24 mouse cellular contexts compared by ENCODE assay signal in genomic region chrX:143933671-143934070, GRCm38 (mm10). TPM values are rescaled to one million over a fixed set of nuclear protein-coding genes. Genes with fewer than 3 reads are reported as not detected.
DNase-seq lines count a peak whose midpoint lies in the region; ATAC-seq lines count a peak whose summit lies in the region.
"Had no signal": no experiment of that assay in that cellular context is flagged by ENCODE, and none has a peak within 500 bp of the region (broad histone marks: within the 10 kb centered on the region; RNA-seq: fewer than 3 reads in every experiment).

No protein-coding gene starts in this region.

- intact Hi-C loops in left cerebral cortex, postnatal 25 days (cut with DNase I): no loop called here

- H3K9ac ChIP-seq in hindbrain, embryonic 12.5 days: no peak overlapping the region
- H3K9ac ChIP-seq in midbrain, embryonic 13.5 days (replicated peaks): no peak overlapping the region
- no peak overlapping the region for H3K9ac ChIP-seq in midbrain, embryonic 11.5 days (ENCODE audit: low read length)
- H3K9ac ChIP-seq in hindbrain, embryonic 15.5 days: peak overlapping the region; percentile 62; the same call in 1 of the 2 replicates
- H3K9ac ChIP-seq in neural tube, embryonic 14.5 days (replicated peaks; ENCODE audit: low read depth, low read length): no peak overlapping the region
- H3K9ac ChIP-seq: embryonic facial prominence, embryonic 13.5 days; heart, embryonic 15.5 days; limb, embryonic 12.5 days; liver, embryonic 14.5 days had no signal

- WGBS in hindbrain, embryonic 12.5 days: 77% methylated on average over 2 of the region's 2 CpGs
- 84% methylated on average over 2 of the region's 2 CpGs for WGBS in hindbrain, embryonic 10.5 days
- WGBS in midbrain, embryonic 13.5 days: 80% methylated on average over 2 of the region's 2 CpGs
- WGBS in midbrain, embryonic 11.5 days: 96% methylated on average over 2 of the region's 2 CpGs
- WGBS in hindbrain, embryonic 15.5 days: 58% methylated on average over 2 of the region's 2 CpGs
- 71% methylated on average over 2 of the region's 2 CpGs for WGBS in neural tube, embryonic 14.5 days

- H3K27ac ChIP-seq in hindbrain, embryonic 12.5 days: no peak overlapping the region
- H3K27ac ChIP-seq in hindbrain, embryonic 10.5 days: no peak overlapping the region
- H3K27ac ChIP-seq in midbrain, embryonic 13.5 days: 0 out of 2 replicates have a peak overlapping the region, but pooled peaks have one; percentile 93
- no peak overlapping the region for H3K27ac ChIP-seq in midbrain, embryonic 11.5 days (ENCODE audit: low read depth, low read length)
- peak overlapping the region; percentile 86; the same call in 1 of the 2 replicates for H3K27ac ChIP-seq in hindbrain, embryonic 15.5 days (replicated peaks)
- H3K27ac ChIP-seq in neural tube, embryonic 14.5 days (ENCODE audit: low read depth, low read length): no peak overlapping the region
- H3K27ac ChIP-seq: embryonic facial prominence, embryonic 13.5 days; heart, embryonic 15.5 days; limb, embryonic 12.5 days; liver, embryonic 14.5 days; macrophage had no signal

- H3K4me3 ChIP-seq in hindbrain, embryonic 12.5 days: no peak overlapping the region
- no peak overlapping the region for H3K4me3 ChIP-seq in hindbrain, embryonic 10.5 days
- H3K4me3 ChIP-seq in midbrain, embryonic 13.5 days (replicated peaks): no peak overlapping the region
- H3K4me3 ChIP-seq in midbrain, embryonic 11.5 days (ENCODE audit: low read depth, low read length): no peak overlapping the region
- H3K4me3 ChIP-seq in hindbrain, embryonic 15.5 days: peak overlapping the region; percentile 42; the same call in 1 of the 2 replicates
- H3K4me3 ChIP-seq in neural tube, embryonic 14.5 days (ENCODE audit: low read depth, low read length): no peak overlapping the region
- H3K4me3 ChIP-seq: embryonic facial prominence, embryonic 13.5 days; heart, embryonic 15.5 days had no signal

- 0 out of 2 replicates have a peak overlapping the region, but pooled peaks have one; percentile 15 for H3K4me2 ChIP-seq in hindbrain, embryonic 12.5 days (replicated peaks)
- H3K4me2 ChIP-seq in midbrain, embryonic 13.5 days (replicated peaks): peak overlapping the region; percentile 28; the same call in 1 of the 2 replicates
- no peak overlapping the region for H3K4me2 ChIP-seq in midbrain, embryonic 11.5 days
- H3K4me2 ChIP-seq in hindbrain, embryonic 15.5 days: peak overlapping the region; percentile 43
- peak overlapping the region; percentile 26; the same call in 1 of the 2 replicates for H3K4me2 ChIP-seq in neural tube, embryonic 14.5 days (ENCODE audit: low read depth, low read length)
- H3K4me2 ChIP-seq: embryonic facial prominence, embryonic 13.5 days; heart, embryonic 15.5 days had no signal

- no peaks in the 10 kb centered on the region for H3K4me1 ChIP-seq in hindbrain, embryonic 12.5 days
- H3K4me1 ChIP-seq in hindbrain, embryonic 10.5 days (replicated peaks): no peaks in the 10 kb centered on the region
- peaks cover 16% of the 10 kb centered on the region for H3K4me1 ChIP-seq in midbrain, embryonic 13.5 days (replicated peaks)
- no peaks in the 10 kb centered on the region for H3K4me1 ChIP-seq in midbrain, embryonic 11.5 days (ENCODE audit: control insufficient read depth, insufficient read depth, low read length)
- H3K4me1 ChIP-seq in hindbrain, embryonic 15.5 days (replicated peaks): peaks cover 5% of the 10 kb centered on the region; the same call in 1 of the 2 replicates
- 0 out of 2 replicates have a peak, but pooled peaks cover 3% of the 10 kb centered on the region for H3K4me1 ChIP-seq in neural tube, embryonic 14.5 days (ENCODE audit: control insufficient read depth, insufficient read depth, low read length)
- H3K4me1 ChIP-seq: embryonic facial prominence, embryonic 13.5 days; heart, embryonic 15.5 days; limb, embryonic 12.5 days; midbrain, embryonic 12.5 days had no signal

- DNase-seq in hindbrain, embryonic 10.5 days (ENCODE audit: low spot score): no peak
- DNase-seq in midbrain, embryonic 11.5 days (ENCODE audit: low spot score, missing footprints): no peak
- no peak for DNase-seq in cerebellum, adult 9-10 months
- no peak for DNase-seq in left cerebral cortex, postnatal 25 days (ENCODE audit: low spot score in 2 of 2)
- DNase-seq: adrenal gland, postnatal 14 days; cerebellum, adult 11 months; gastrocnemius, postnatal 25 days; heart, postnatal 4 days; kidney, postnatal 4 days had no signal

- no peak for ATAC-seq in hindbrain, embryonic 12.5 days (ENCODE audit: low FRiP score)
- ATAC-seq in midbrain, embryonic 13.5 days: no peak
- ATAC-seq in midbrain, embryonic 11.5 days (ENCODE audit: low FRiP score): no peak
- ATAC-seq in hindbrain, embryonic 15.5 days (ENCODE audit: low FRiP score, low read depth): no peak
- ATAC-seq in neural tube, embryonic 14.5 days (ENCODE audit: low read depth): 0 out of 2 replicates have a peak, but pooled peaks have one; percentile 12
- ATAC-seq: activated CD4-positive, CD25-positive, alpha-beta regulatory T cell, adult 4 months; intestine, embryonic 16.5 days had no signal

- H3K9me3 ChIP-seq in hindbrain, embryonic 12.5 days (replicated peaks): no peaks in the 10 kb centered on the region
- H3K9me3 ChIP-seq in hindbrain, embryonic 10.5 days: no peaks in the 10 kb centered on the region
- H3K9me3 ChIP-seq in midbrain, embryonic 13.5 days: no peaks in the 10 kb centered on the region
- H3K9me3 ChIP-seq in midbrain, embryonic 11.5 days (ENCODE audit: control insufficient read depth, low read length): no peaks in the 10 kb centered on the region
- H3K9me3 ChIP-seq in hindbrain, embryonic 15.5 days: no peaks in the 10 kb centered on the region
- H3K9me3 ChIP-seq in neural tube, embryonic 14.5 days (ENCODE audit: control insufficient read depth, low read length): no peaks in the 10 kb centered on the region
- H3K9me3 ChIP-seq: embryonic facial prominence, embryonic 13.5 days; G1E; heart, embryonic 15.5 days; limb, embryonic 12.5 days; midbrain, embryonic 12.5 days had no signal

- H3K36me3 ChIP-seq in hindbrain, embryonic 12.5 days: no peaks in the 10 kb centered on the region
- no peaks in the 10 kb centered on the region for H3K36me3 ChIP-seq in hindbrain, embryonic 10.5 days
- 0 out of 2 replicates have a peak, but pooled peaks cover 2% of the 10 kb centered on the region for H3K36me3 ChIP-seq in midbrain, embryonic 13.5 days
- no peaks in the 10 kb centered on the region for H3K36me3 ChIP-seq in midbrain, embryonic 11.5 days (ENCODE audit: control insufficient read depth, insufficient read depth, low read length)
- H3K36me3 ChIP-seq in hindbrain, embryonic 15.5 days: no peaks in the 10 kb centered on the region
- H3K36me3 ChIP-seq in neural tube, embryonic 14.5 days (ENCODE audit: control insufficient read depth, insufficient read depth, low read length): no peaks in the 10 kb centered on the region
- H3K36me3 ChIP-seq: embryonic facial prominence, embryonic 13.5 days; G1E; heart, embryonic 15.5 days; limb, embryonic 12.5 days; midbrain, embryonic 12.5 days had no signal

- H3K27me3 ChIP-seq in hindbrain, embryonic 12.5 days: no peaks in the 10 kb centered on the region
- peaks cover 10% of the 10 kb centered on the region; the same call in 1 of the 2 replicates for H3K27me3 ChIP-seq in hindbrain, embryonic 10.5 days (ENCODE audit: insufficient read depth, poor library complexity, severe bottlenecking)
- no peaks in the 10 kb centered on the region for H3K27me3 ChIP-seq in midbrain, embryonic 13.5 days
- no peaks in the 10 kb centered on the region for H3K27me3 ChIP-seq in midbrain, embryonic 11.5 days (ENCODE audit: control insufficient read depth, insufficient read depth, low read length)
- no peaks in the 10 kb centered on the region for H3K27me3 ChIP-seq in hindbrain, embryonic 15.5 days
- H3K27me3 ChIP-seq in neural tube, embryonic 14.5 days (ENCODE audit: control insufficient read depth, insufficient read depth, low read length): no peaks in the 10 kb centered on the region
- H3K27me3 ChIP-seq: heart, embryonic 15.5 days; midbrain, embryonic 12.5 days had no signal

RNA-seq across cellular contexts. Expression of gene Dcx, which starts 0.6 kb away (rescaled TPM):
- polyA plus RNA-seq in hindbrain, embryonic 12.5 days (2016; fragmentation: Nextera tagmentation; extraction: Ambion mirVana): 220 and 266 TPM in 2 replicates
- polyA plus RNA-seq in hindbrain, embryonic 10.5 days (2016; fragmentation: Nextera tagmentation; extraction: Ambion mirVana): 39.7 and 94.6 TPM in 2 replicates
- 262 and 264 TPM in 2 replicates for polyA plus RNA-seq in midbrain, embryonic 13.5 days (2015; fragmentation: Nextera tagmentation; extraction: Ambion mirVana)
- 95.8 and 126 TPM in 2 replicates for polyA plus RNA-seq in midbrain, embryonic 11.5 days (2014; fragmentation: Nextera tagmentation; extraction: Ambion mirVana)
- 259 and 274 TPM in 2 replicates for polyA plus RNA-seq in hindbrain, embryonic 15.5 days (2015; fragmentation: Nextera tagmentation; extraction: Ambion mirVana)
- polyA plus RNA-seq in neural tube, embryonic 14.5 days (2014; fragmentation: Nextera tagmentation; extraction: Ambion mirVana): 348 and 397 TPM in 2 replicates
- total RNA-seq in left cerebral cortex, postnatal 25 days (2021): 10 to 100 TPM; 25.8 to 27.7 TPM
- total RNA-seq: heart, adult 8-10 months had no signal
- polyA plus RNA-seq: activated CD4-positive, CD25-positive, alpha-beta regulatory T cell, adult 4 months; macrophage; spleen, adult 2 months had no signal

Comparison
In these comparisons a context has a peak if more than half of its experiments do, and no peak if none do; other contexts are left out.
1. H3K27ac ChIP-seq: peak in midbrain, embryonic 13.5 days (single experiment) and hindbrain, embryonic 15.5 days (single experiment); none in hindbrain, embryonic 12.5 days (single experiment), hindbrain, embryonic 10.5 days (single experiment), midbrain, embryonic 11.5 days (single experiment) and neural tube, embryonic 14.5 days (single experiment).